Mouse (Mus musculus) embryonic facial prominence, embryonic 11.5 days (tissue): Measurements from ENCODE around the gene Slc13a1. TPM values are rescaled to one million over a fixed set of nuclear protein-coding genes. Genes with fewer than 3 reads are reported as not detected.

Experiments used
- ATAC-seq: fragments of 200-750 bp; cut with Nextera tagmentation; replicated peaks from 2 replicates; pipeline ENCODE4 v1.8.0; 2017; ENCODE audit warnings: low read depth; ENCODE audit not compliant: insufficient number of reproducible peaks, low FRiP score, low TSS enrichment
- DNase-seq: peaks from one replicate; pipeline ENCODE4 v3.0.0-alpha.2; 2015; ENCODE audit warnings: low spot score
- H3K27ac ChIP-seq: fragments of 300-500 bp; sonication (generic); replicated peaks from 2 replicates; pipeline ENCODE4 v1.5.1; 2014; ENCODE audit warnings: mild to moderate bottlenecking, low read depth, low read length, control low read depth
- H3K27me3 ChIP-seq: fragments of 300-500 bp; sonication (generic); 2 replicates; pipeline ENCODE4 v1.6.1; 2014; ENCODE audit warnings: mild to moderate bottlenecking, low read length, moderate library complexity, mixed read lengths; ENCODE audit not compliant: control insufficient read depth, insufficient read depth
- H3K36me3 ChIP-seq: fragments of 300-500 bp; sonication (generic); replicated peaks from 2 replicates; pipeline ENCODE4 v1.6.1; 2014; ENCODE audit warnings: low read depth, mild to moderate bottlenecking, low read length, moderate library complexity, mixed read lengths; ENCODE audit not compliant: control insufficient read depth, insufficient read depth
- H3K4me1 ChIP-seq: fragments of 300-500 bp; sonication (generic); 2 replicates; pipeline ENCODE4 v1.6.1; 2014; ENCODE audit warnings: low read length, mixed read lengths; ENCODE audit not compliant: control insufficient read depth, insufficient read depth
- H3K4me2 ChIP-seq: fragments of 300-500 bp; sonication (generic); 2 replicates; pipeline ENCODE4 v1.6.1; 2014; ENCODE audit warnings: low read depth, mild to moderate bottlenecking, control low read depth, low read length, moderate library complexity
- H3K4me3 ChIP-seq: fragments of 300-500 bp; sonication (generic); 2 replicates; pipeline ENCODE4 v1.5.1; 2014; ENCODE audit warnings: low read depth, low read length, control low read depth
- H3K9ac ChIP-seq: fragments of 300-500 bp; sonication (generic); replicated peaks from 2 replicates; pipeline ENCODE4 v1.6.1; 2014; ENCODE audit warnings: mild to moderate bottlenecking, control low read depth, low read length
- H3K9me3 ChIP-seq: fragments of 300-500 bp; sonication (generic); replicated peaks from 2 replicates; pipeline ENCODE4 v1.6.1; 2016; ENCODE audit warnings: mild to moderate bottlenecking, low read length, inconsistent platforms, mixed read lengths; ENCODE audit not compliant: control insufficient read depth
- WGBS: fragments of 180-500 bp; shearing (Covaris S2); extraction: QIAGEN DNeasy Blood & Tissue Kit; methylation state at CpG from one replicate; pipeline ENCODE4 v1.1.7; 2014; 5-methylcytosine and 5-hydroxymethylcytosine counted together
- microRNA-seq: library from miRNA; unstranded; fragments of <30 nt; microRNA quantifications from one replicate; pipeline ENCODE4, GENCODE M21; 2016; ENCODE audit warnings: borderline number of aligned reads
- polyA plus RNA-seq: library from polyadenylated mRNA; unstranded; fragments of >200 nt; fragmentation: Nextera tagmentation; extraction: Ambion mirVana; gene quantifications from 2 replicates; pipeline ENCODE4 v1.2.1, GENCODE M21; 2014

The Slc13a1 gene
- polyA plus RNA-seq, 1 experiment from 2014 or later = 0.07 TPM

DNA sequence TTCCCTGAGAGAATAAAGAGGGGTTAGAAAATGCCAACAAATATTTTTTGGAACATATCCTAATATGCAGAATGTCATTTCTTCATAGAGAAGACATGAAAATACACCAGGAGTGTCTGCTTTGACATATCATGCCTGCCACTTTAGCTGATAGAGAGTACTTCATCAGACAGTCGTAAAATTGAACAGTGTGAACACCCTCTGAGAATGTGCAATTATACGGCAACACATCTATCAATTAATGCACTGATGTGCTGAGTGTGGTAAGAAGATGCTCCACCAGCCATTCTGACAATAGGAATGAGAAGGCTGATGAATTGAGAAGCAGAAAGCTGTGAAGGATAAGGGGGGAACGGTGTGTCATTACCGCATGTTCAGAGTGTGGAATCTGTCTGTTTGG, 95.1 kb downstream of the Slc13a1 start:
- Histone ChIP-seq H3K9ac (no peak overlapping the region), H3K27ac (no peak overlapping the region), H3K4me1 (no peaks in the 10 kb centered on the region), H3K4me3 (no peak overlapping the region), H3K36me3 (no peaks in the 10 kb centered on the region), H3K27me3 (no peaks in the 10 kb centered on the region), H3K4me2 (no peak overlapping the region), H3K9me3 (no peaks in the 10 kb centered on the region)
- WGBS = 85% methylated on average over 4 of the region's 4 CpGs
- ATAC-seq (no peak), DNase-seq (no peak)

DNA sequence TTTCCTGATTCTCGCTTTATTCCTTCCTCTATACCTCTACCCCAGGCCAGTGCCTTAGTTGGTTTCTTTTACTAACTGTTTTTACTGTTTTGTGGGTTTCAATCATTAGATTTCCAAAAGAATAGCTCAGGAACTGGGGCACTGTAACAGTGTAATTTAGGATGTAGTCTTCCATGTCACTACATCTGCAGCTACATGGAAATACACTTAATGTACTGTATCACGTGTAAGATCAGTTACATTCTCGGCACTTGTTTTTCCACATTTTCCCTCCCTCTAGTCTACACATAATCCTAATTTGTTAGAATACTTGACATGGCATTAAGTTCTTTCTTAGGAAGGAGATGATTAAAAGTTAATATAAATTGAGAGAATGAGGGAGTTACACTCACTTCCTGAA, 108.1 kb downstream of the Slc13a1 start:
- no peak overlapping the region for H3K4me2 ChIP-seq
- DNase-seq = no peak
- H3K27ac ChIP-seq = no peak overlapping the region
- no peak for ATAC-seq
- H3K9me3 ChIP-seq = no peaks in the 10 kb centered on the region
- 75% methylated on average over 3 of the region's 3 CpGs for WGBS
- no peaks in the 10 kb centered on the region for H3K27me3 ChIP-seq
- H3K4me1 ChIP-seq = no peaks in the 10 kb centered on the region
- no peaks in the 10 kb centered on the region for H3K36me3 ChIP-seq
- no peak overlapping the region for H3K9ac ChIP-seq
- H3K4me3 ChIP-seq = no peak overlapping the region

DNA sequence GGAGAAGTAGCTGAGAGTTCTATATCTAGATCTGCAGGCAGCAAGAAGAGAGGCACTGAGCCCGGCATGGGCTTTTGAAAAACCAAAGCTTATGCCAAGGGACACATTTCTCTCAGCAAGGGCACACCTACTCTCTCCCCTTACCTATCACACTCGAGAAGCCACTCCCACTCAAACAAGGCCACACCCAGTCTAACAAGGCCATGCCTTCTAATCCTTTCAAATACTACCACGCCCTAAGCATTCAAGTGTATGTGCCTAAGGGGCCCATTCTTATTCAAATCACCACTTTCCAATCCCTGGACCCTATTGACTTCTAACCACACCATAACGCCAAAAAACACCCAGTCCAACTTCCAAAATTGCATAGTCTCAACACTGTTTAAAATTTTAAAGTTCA, 112.8 kb downstream of the Slc13a1 start:
- ATAC-seq = no peak
- no peaks in the 10 kb centered on the region for H3K36me3 ChIP-seq
- 89% methylated on average over 4 of the region's 4 CpGs for WGBS

DNA sequence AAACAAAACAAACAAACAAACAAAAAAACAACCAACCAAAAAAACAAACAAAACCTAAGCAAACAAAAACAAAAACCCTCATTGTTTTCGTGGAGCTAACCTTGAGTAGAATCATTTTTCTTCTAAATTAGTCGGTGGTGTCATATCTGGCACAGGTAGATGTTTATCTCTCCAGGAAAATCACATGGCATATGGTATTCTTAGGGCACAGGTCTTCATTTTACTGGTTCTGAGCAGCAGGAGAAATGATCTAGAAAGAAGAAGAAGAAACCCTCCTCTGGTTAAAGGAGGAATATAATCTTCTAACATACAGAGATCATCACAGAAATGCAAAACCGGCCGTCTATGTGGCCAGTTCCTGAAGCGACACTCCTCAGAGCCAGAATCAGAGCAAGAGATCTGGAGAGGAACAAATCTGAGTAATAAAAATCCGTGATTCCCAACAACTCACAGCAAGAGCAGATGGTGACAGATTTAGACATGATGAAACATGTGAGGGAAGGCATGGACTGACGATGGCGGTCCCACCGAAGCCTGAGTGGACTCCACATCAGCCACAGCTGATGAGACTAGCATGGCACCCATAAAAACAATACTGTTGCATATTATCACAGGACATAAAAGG, 113.7 kb downstream of the Slc13a1 start:
- no peaks in the 10 kb centered on the region for H3K4me1 ChIP-seq
- no peaks in the 10 kb centered on the region for H3K36me3 ChIP-seq
- H3K27ac ChIP-seq = no peak overlapping the region
- ATAC-seq = no peak
- no peak overlapping the region for H3K4me3 ChIP-seq
- 88% methylated on average over 9 of the region's 9 CpGs for WGBS
- no peak overlapping the region for H3K4me2 ChIP-seq
- DNase-seq = no peak
- H3K27me3 ChIP-seq = no peaks in the 10 kb centered on the region
- H3K9me3 ChIP-seq = no peaks in the 10 kb centered on the region
- no peak overlapping the region for H3K9ac ChIP-seq

More for the DNA sequence above, 112.8 kb downstream of the Slc13a1 start:
- H3K27me3 ChIP-seq = no peaks in the 10 kb centered on the region
- no peaks in the 10 kb centered on the region for H3K9me3 ChIP-seq
- H3K27ac ChIP-seq = no peak overlapping the region
- no peak for DNase-seq
- no peak overlapping the region for H3K4me2 ChIP-seq
- H3K9ac ChIP-seq = no peak overlapping the region
- no peak overlapping the region for H3K4me3 ChIP-seq
- H3K4me1 ChIP-seq = no peaks in the 10 kb centered on the region

DNA sequence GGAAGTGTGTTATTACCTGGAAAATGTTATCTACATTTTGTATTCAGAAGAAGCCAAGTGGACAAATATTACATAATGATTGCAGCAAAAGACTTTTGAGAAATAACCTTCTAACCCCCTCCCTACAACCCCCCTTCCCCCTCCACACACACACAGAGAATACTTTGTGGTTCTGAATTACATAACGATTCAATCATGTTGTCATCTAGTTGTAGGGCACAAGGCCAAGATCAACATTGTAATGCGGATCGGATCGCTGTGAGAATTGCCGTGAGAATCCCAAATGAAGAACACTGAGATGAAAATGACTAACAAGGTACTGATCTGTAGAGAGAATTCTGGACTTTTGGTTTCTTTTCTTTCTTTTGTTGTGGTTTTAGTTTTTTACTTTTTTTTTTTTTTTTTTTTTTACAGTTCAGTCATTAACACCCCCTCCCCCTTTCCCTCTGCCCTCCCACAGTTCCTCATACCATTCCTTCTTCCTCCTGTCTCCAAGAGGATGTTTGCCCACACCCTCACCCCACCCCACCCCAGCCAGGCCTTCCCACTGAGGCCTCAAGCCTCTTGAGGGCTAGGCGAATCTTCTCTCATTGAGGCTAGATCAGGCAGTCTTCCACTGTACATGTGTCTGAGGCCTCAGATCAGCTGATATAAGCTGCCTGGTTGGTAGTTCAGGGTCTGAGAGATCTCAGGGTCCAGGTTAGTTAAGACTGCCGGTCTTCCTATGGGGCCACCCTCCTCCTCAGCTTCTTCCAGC, 120.7 kb downstream of the Slc13a1 start:
- H3K36me3 ChIP-seq = no peaks in the 10 kb centered on the region
- ATAC-seq = peak; percentile 59; the same call in 1 of the 2 replicates
- H3K9me3 ChIP-seq = no peaks in the 10 kb centered on the region
- no peak overlapping the region for H3K4me3 ChIP-seq
- DNase-seq = peak; percentile 41
- no peaks in the 10 kb centered on the region for H3K27me3 ChIP-seq
- no peak overlapping the region for H3K9ac ChIP-seq
- H3K4me2 ChIP-seq = no peak overlapping the region
- H3K4me1 ChIP-seq = no peaks in the 10 kb centered on the region
- WGBS = 42% methylated on average over 7 of the region's 7 CpGs
- H3K27ac ChIP-seq = no peak overlapping the region

DNA sequence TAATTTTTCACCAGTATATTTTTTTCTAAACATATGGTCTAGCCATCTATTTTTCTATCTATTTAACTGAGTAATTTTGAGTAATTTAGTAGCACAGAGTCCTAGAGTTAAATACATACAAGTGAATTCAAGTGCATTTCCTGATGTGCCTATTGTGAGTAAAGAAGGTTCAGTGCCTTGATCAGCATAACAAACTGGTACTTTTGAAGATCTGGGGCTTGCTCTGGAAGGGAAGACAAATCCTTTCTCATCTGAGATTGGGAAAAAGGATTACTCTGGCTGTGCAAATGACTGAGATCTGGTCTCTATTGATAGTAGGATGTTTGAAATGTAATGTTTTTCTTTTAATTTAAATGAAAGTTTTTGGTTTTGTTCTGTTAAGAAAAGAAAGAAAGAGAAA, 124.4 kb downstream of the Slc13a1 start:
- Histone ChIP-seq H3K27ac (no peak overlapping the region), H3K9ac (no peak overlapping the region), H3K36me3 (no peaks in the 10 kb centered on the region), H3K27me3 (no peaks in the 10 kb centered on the region), H3K4me2 (no peak overlapping the region), H3K4me3 (no peak overlapping the region), H3K9me3 (no peaks in the 10 kb centered on the region), H3K4me1 (no peaks in the 10 kb centered on the region)
- DNase-seq (no peak), ATAC-seq (no peak)

Small RNAs within 50 kb of the gene (microRNA-seq; reads per million reads assigned to microRNA genes)
- gene Gm26386 = not detected

Other genes with a start within 250 kb of the Slc13a1 start
- gene Tas2r118, start 198.0 kb downstream of the Slc13a1 start, polyA plus RNA-seq = not detected in 2 replicates